Mouse (Mus musculus): ENCODE results near the gene Adat3. TPM values are rescaled to one million over a fixed set of nuclear protein-coding genes. Genes with fewer than 3 reads are reported as not detected.
"Not testable (repeated sequence)": the region's sequence is repeated elsewhere in the genome, so short reads cannot be mapped to it uniquely, and the experiment has no call there.

The Adat3 gene
- total RNA-seq, 1 experiment: 12.7 TPM

GRCm38 (mm10) chr10:80604988-80605387, 2.3 kb downstream of the Adat3 start:
- H3K36me3 ChIP-seq (ENCODE audit: control insufficient read depth, insufficient read depth, low read length, poor library complexity, severe bottlenecking): peaks cover 31% of the 10 kb centered on the region
- peaks cover 0 to 21% of the 10 kb centered on the region in 2 experiments; a peak in 1 of 4 replicates for H3K4me1 ChIP-seq (ENCODE audit: control insufficient read depth in 2 of 2, insufficient read depth in 2 of 2, low read length in 2 of 2, poor library complexity in 1 of 2)
- no peak overlapping the region for H3K4me3 ChIP-seq (ENCODE audit: insufficient read depth in 1 of 2, low read depth in 1 of 2, low read length in 2 of 2, poor library complexity in 1 of 2, severe bottlenecking in 1 of 2)
- H3K9me3 ChIP-seq (ENCODE audit: control insufficient read depth, insufficient read depth, low read depth, low read length): no peaks in the 10 kb centered on the region
- TF ChIP-seq CHD2 (IDR thresholded peaks at IDR 0.05; ENCODE audit: low read depth, low read length) (no peak), ZNF384 (IDR thresholded peaks at IDR 0.05; ENCODE audit: low read depth, low read length) (no peak), ZC3H11A (IDR thresholded peaks at IDR 0.05; ENCODE audit: borderline replicate concordance, low read depth, low read length) (no peak), HCFC1 (IDR thresholded peaks at IDR 0.05; ENCODE audit: borderline replicate concordance, insufficient read depth, low read length) (no peak), MAFK (IDR thresholded peaks at IDR 0.05; ENCODE audit: insufficient read depth, low read depth, low read length) (no peak)
- no peak for DNase-seq (ENCODE audit: low read depth, low spot score)
- H3K27ac ChIP-seq (ENCODE audit: insufficient read depth, low read depth, low read length, poor library complexity, severe bottlenecking): no peak overlapping the region
- in situ Hi-C loops (cut with MboI; ENCODE audit: low sequenced_read_pairs in 2 of 2, unreplicated experiment in 2 of 2): no loop called here
- H3K9ac ChIP-seq (ENCODE audit: insufficient read depth, low read depth, low read length, poor library complexity, severe bottlenecking): no peak overlapping the region

- H3K27ac ChIP-seq (ENCODE audit: insufficient read depth, low read depth, low read length, poor library complexity, severe bottlenecking); H3K9me3 ChIP-seq (ENCODE audit: control insufficient read depth, insufficient read depth, low read depth, low read length); in situ Hi-C loops (cut with MboI; ENCODE audit: low sequenced_read_pairs in 2 of 2, unreplicated experiment in 2 of 2); DNase-seq (ENCODE audit: low read depth, low spot score): not testable (repeated sequence)
- Histone ChIP-seq H3K9ac (ENCODE audit: insufficient read depth, low read depth, low read length, poor library complexity, severe bottlenecking) (peak within 1 kb of the TSS; percentile 68), H3K36me3 (ENCODE audit: control insufficient read depth, insufficient read depth, low read length, poor library complexity, severe bottlenecking) (peaks cover 31% of the 10 kb centered on the region), H3K4me1 (ENCODE audit: control insufficient read depth in 2 of 2, insufficient read depth in 2 of 2, low read length in 2 of 2, poor library complexity in 1 of 2) (peaks cover 0 to 21% of the 10 kb centered on the region in 2 experiments; a peak in 1 of 4 replicates), H3K4me3 (ENCODE audit: insufficient read depth in 1 of 2, low read depth in 1 of 2, low read length in 2 of 2, poor library complexity in 1 of 2, severe bottlenecking in 1 of 2) (peak within 1 kb of the TSS; percentile 60 to 61; a peak in 3 of 4 replicates)
Measured at GRCm38 (mm10) chr10:80605721-80606120, 3.0 kb downstream of the Adat3 start, which contains the start of gene Gm49322. Gm49322 (plus strand) TSS chr10:80606021.

GRCm38 (mm10) chr10:80606306-80606705, 3.6 kb downstream of the Adat3 start:
- Histone ChIP-seq H3K9me3 (ENCODE audit: control insufficient read depth, insufficient read depth, low read depth, low read length) (no peaks in the 10 kb centered on the region), H3K9ac (ENCODE audit: insufficient read depth, low read depth, low read length, poor library complexity, severe bottlenecking) (peak overlapping the region; percentile 68), H3K4me3 (ENCODE audit: insufficient read depth in 1 of 2, low read depth in 1 of 2, low read length in 2 of 2, poor library complexity in 1 of 2, severe bottlenecking in 1 of 2) (peak overlapping the region; percentile 60 to 61; a peak in 3 of 4 replicates), H3K4me1 (ENCODE audit: control insufficient read depth in 2 of 2, insufficient read depth in 2 of 2, low read length in 2 of 2, poor library complexity in 1 of 2) (peaks cover 0 to 21% of the 10 kb centered on the region in 2 experiments; a peak in 1 of 4 replicates), H3K36me3 (ENCODE audit: control insufficient read depth, insufficient read depth, low read length, poor library complexity, severe bottlenecking) (peaks cover 32% of the 10 kb centered on the region), H3K27ac (ENCODE audit: insufficient read depth, low read depth, low read length, poor library complexity, severe bottlenecking) (no peak overlapping the region; the same call in 1 of the 2 replicates)
- no peak for TF ChIP-seq MAFK (IDR thresholded peaks at IDR 0.05; ENCODE audit: insufficient read depth, low read depth, low read length)
- in situ Hi-C loops (cut with MboI; ENCODE audit: low sequenced_read_pairs in 2 of 2, unreplicated experiment in 2 of 2): no loop called here
- no peak for DNase-seq (ENCODE audit: low read depth, low spot score)

- peak overlapping the region; percentile 60 to 61; a peak in 3 of 4 replicates for H3K4me3 ChIP-seq (ENCODE audit: insufficient read depth in 1 of 2, low read depth in 1 of 2, low read length in 2 of 2, poor library complexity in 1 of 2, severe bottlenecking in 1 of 2)
Measured at GRCm38 (mm10) chr10:80606737-80607350, 4.2 kb downstream of the Adat3 start.

GRCm38 (mm10) chr10:80608435-80608834, 5.8 kb downstream of the Adat3 start:
- no peak overlapping the region for H3K27ac ChIP-seq (ENCODE audit: insufficient read depth, low read depth, low read length, poor library complexity, severe bottlenecking)
- no peaks in the 10 kb centered on the region for H3K9me3 ChIP-seq (ENCODE audit: control insufficient read depth, insufficient read depth, low read depth, low read length)
- H3K4me3 ChIP-seq (ENCODE audit: insufficient read depth in 1 of 2, low read depth in 1 of 2, low read length in 2 of 2, poor library complexity in 1 of 2, severe bottlenecking in 1 of 2): no peak overlapping the region
- H3K4me1 ChIP-seq (ENCODE audit: control insufficient read depth in 2 of 2, insufficient read depth in 2 of 2, low read length in 2 of 2, poor library complexity in 1 of 2): peaks cover 0 to 23% of the 10 kb centered on the region in 2 experiments; a peak in 1 of 4 replicates
- no peak for TF ChIP-seq MAFK (IDR thresholded peaks at IDR 0.05; ENCODE audit: insufficient read depth, low read depth, low read length)
- TF ChIP-seq HCFC1 (IDR thresholded peaks at IDR 0.05; ENCODE audit: borderline replicate concordance, insufficient read depth, low read length): no peak
- no peak for TF ChIP-seq CHD2 (IDR thresholded peaks at IDR 0.05; ENCODE audit: low read depth, low read length)
- TF ChIP-seq ZC3H11A (IDR thresholded peaks at IDR 0.05; ENCODE audit: borderline replicate concordance, low read depth, low read length): no peak
- TF ChIP-seq ZNF384 (IDR thresholded peaks at IDR 0.05; ENCODE audit: low read depth, low read length): no peak
- H3K36me3 ChIP-seq (ENCODE audit: control insufficient read depth, insufficient read depth, low read length, poor library complexity, severe bottlenecking): peaks cover 44% of the 10 kb centered on the region
- in situ Hi-C loops (cut with MboI; ENCODE audit: low sequenced_read_pairs in 2 of 2, unreplicated experiment in 2 of 2): no loop called here
- no peak for DNase-seq (ENCODE audit: low read depth, low spot score)
- H3K9ac ChIP-seq (ENCODE audit: insufficient read depth, low read depth, low read length, poor library complexity, severe bottlenecking): no peak overlapping the region

More at GRCm38 (mm10) chr10:80606737-80607350, 4.2 kb downstream of the Adat3 start:
- Histone ChIP-seq H3K36me3 (ENCODE audit: control insufficient read depth, insufficient read depth, low read length, poor library complexity, severe bottlenecking) (peaks cover 35% of the 10 kb centered on the region), H3K9me3 (ENCODE audit: control insufficient read depth, insufficient read depth, low read depth, low read length) (no peaks in the 10 kb centered on the region), H3K4me1 (ENCODE audit: control insufficient read depth in 2 of 2, insufficient read depth in 2 of 2, low read length in 2 of 2, poor library complexity in 1 of 2) (peaks cover 0 to 21% of the 10 kb centered on the region in 2 experiments; a peak in 1 of 4 replicates), H3K27ac (ENCODE audit: insufficient read depth, low read depth, low read length, poor library complexity, severe bottlenecking) (no peak overlapping the region; the same call in 1 of the 2 replicates), H3K9ac (ENCODE audit: insufficient read depth, low read depth, low read length, poor library complexity, severe bottlenecking) (peak overlapping the region; percentile 68)
- TF ChIP-seq ZC3H11A (IDR thresholded peaks at IDR 0.05; ENCODE audit: borderline replicate concordance, low read depth, low read length) (no peak), CHD2 (IDR thresholded peaks at IDR 0.05; ENCODE audit: low read depth, low read length) (no peak), ZNF384 (IDR thresholded peaks at IDR 0.05; ENCODE audit: low read depth, low read length) (no peak), HCFC1 (IDR thresholded peaks at IDR 0.05; ENCODE audit: borderline replicate concordance, insufficient read depth, low read length) (no peak)
- no peak for DNase-seq (ENCODE audit: low read depth, low spot score)
- in situ Hi-C loops (cut with MboI; ENCODE audit: low sequenced_read_pairs in 2 of 2, unreplicated experiment in 2 of 2): no loop called here

Measured in ES-E14 (cell line).